Mouse (Mus musculus) layer of hippocampus, adult 2 months (tissue): ENCODE results near the gene 1810009A15Rik. TPM values are rescaled to one million over a fixed set of nuclear protein-coding genes. Genes with fewer than 3 reads are reported as not detected.
A peak's percentile ranks its signal among the peaks of the same experiment; 100 is the strongest.

ENCODE experiments used
- DNase-seq, 2 experiments: peaks; one replicate each; pipeline ENCODE4 v3.0.0; 2022; ENCODE audit warnings: low spot score in 2 of 2
- H3K27ac ChIP-seq: fragments of 200-600 bp; 2 replicates; pipeline ENCODE4 v1.8.1; 2022
- H3K4me3 ChIP-seq: fragments of 200-600 bp; 2 replicates; pipeline ENCODE4 v1.8.1; 2022; ENCODE audit warnings: mild to moderate bottlenecking
- CTCF ChIP-seq: fragments of 200-600 bp; conservative IDR thresholded peaks from 2 replicates; pipeline ENCODE4 v1.8.1; 2022; ENCODE audit warnings: antibody characterized with exemption, mild to moderate bottlenecking, moderate library complexity
- total RNA-seq, 2 experiments: library from RNA; stranded (reverse); gene quantifications; 2 replicates each; pipeline ENCODE4 v1.2.3; 2021

1810009A15Rik gene
- total RNA-seq, 2 experiments from 2014 or later, result 25.3 to 30.0 TPM

DNA sequence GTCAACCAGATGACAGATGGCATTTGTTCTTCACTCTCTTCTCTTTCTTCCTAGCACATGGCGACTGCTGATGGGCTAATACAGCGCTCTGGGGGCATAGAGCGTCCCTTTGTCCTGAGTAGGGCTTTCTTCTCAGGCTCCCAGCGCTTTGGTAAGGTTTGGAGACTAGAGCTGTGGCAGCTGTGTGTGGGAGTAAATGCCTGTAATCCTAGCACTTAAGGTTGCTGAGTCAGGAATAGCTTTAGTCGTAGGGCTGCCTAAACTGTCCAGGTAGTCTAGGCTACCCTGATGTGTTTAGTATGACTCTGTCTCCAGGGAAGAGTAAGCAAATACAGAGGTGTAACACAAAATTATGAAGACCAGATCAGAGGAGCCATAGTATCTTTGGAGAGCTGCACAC lies 23.2 kb downstream of the 1810009A15Rik start:
- DNase-seq, result no peak
- TF ChIP-seq CTCF, result no peak
- peak overlapping the region; percentile 79 for H3K27ac ChIP-seq
- no peak overlapping the region for H3K4me3 ChIP-seq

DNA sequence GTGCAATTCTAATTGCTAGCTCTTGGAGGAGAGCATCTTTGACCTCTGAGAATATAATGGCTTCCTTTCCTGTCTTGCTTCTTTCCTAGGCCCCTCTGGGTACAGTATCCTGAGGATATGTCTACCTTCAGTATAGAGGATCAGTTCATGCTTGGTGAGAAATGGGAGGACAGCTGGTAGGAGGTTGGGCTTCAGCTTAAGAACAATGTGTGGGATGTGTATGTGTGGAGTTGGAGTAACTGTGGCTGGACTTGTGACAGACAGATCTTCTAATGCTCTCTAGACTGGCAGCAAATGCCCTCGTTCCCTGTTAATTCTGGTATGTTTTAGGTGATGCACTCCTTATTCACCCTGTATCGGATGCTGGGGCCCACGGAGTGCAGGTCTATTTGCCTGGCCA lies 25.6 kb downstream of the 1810009A15Rik start:
- no peak overlapping the region for H3K4me3 ChIP-seq
- peak in 1 of 2 experiments; percentile 50 for DNase-seq
- H3K27ac ChIP-seq, result peak overlapping the region; percentile 79
- TF ChIP-seq CTCF, result no peak

DNA sequence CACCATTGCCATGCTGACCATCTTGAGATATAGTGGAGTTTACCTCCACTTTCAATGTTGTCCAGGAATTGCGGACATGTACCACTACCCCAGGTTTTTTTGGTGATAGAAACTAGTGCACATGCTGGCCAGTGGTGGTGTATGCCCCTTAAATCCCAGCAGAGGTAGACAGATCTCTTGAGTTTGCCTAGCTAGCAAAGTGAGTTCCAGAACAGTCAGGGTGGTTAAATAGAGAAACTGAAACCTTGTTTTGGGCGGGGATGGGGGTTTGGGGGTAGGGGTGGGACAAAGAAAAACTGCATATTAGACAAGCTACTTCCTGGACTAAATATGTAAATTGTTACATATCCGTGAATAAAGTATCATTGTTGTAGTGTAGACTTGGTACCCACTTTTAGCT lies 30.3 kb downstream of the 1810009A15Rik start:
- DNase-seq, result no peak
- H3K27ac ChIP-seq, result no peak overlapping the region
- no peak overlapping the region for H3K4me3 ChIP-seq
- no peak for TF ChIP-seq CTCF

DNA sequence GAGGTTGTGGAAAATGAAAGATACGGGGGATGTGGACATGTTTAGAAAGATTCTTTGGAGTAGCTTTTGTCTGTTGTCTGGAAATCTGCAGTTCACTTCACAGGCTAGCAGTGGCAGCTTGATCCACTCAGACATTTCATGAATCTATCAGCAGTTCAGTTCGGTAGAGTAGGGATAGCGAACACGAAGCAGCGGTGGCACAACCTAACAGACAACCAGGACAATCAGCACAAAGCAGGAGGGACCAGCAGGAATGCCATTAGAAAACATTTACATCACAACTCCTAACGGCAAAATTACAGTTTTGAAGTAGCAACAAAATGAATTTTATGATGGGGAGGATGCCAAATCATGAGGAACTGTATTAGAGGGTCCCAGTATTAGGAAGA lies 31.0 kb downstream of the 1810009A15Rik start:
- no peak for DNase-seq
- Histone ChIP-seq H3K27ac (peak overlapping the region; percentile 85), H3K4me3 (peak overlapping the region; percentile 90)
- TF ChIP-seq CTCF, result no peak

DNA sequence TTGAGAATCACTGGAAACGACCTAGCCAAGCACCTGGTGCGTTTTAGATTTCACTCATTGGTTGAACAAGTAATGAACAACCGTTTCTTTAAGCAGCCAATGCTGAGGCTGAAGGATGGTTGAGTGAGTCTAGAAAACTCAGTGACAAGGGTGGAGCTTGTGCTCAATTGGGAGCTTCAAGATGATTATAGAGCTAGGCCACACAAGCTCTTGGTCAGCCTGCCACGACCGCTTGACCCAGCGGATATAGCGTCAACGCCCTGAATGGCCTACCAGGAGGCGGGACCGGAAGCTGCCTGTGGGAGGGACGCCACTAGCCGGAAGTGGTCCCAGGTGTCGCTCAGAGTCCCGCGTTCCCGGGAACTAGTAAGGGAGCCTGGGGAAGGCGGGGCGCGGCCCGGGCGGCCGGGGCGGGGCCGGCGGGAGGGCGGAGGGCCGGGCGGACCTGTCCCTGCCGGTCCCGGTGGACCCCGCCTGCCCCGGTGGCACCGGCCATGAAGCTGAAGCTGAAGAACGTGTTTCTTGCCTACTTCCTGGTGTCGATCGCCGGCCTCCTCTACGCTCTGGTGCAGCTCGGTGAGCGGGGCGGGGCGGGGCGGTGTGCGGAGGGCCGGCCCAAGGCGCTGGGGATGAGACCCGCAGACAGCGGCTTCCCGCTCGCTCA lies 31.6 kb downstream of the 1810009A15Rik start, which contains the start of gene B3gat3:
B3gat3 (plus strand) TSS at position 302 of the 664 bp plus-strand sequence.
- peak; percentile 93 for DNase-seq
- no peak for TF ChIP-seq CTCF
- Histone ChIP-seq H3K4me3 (peak within 1 kb of the TSS; percentile 90), H3K27ac (peak within 1 kb of the TSS; percentile 85)

DNA sequence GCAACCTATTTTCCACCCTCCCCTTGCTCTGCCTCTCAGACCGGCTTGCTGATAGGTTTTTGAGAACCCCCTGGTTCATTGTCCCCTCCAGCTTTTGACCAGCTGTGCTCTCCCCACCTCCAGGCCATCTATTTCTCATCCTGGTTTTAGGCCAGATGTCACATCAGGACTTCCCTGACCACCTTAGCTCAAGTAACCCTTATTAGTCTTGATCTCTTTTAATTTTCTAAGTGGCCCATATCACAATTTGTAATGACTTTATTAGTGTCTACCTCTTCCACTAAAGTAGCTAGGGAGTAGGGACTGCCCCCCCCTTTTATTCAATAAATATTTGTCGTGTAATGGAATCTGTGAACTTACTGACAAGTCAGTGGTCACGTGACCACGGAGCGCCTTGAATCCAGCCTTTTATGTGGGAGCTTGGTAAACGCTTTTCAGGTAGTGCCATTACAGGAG lies 32.2 kb downstream of the 1810009A15Rik start:
- no peak for TF ChIP-seq CTCF
- DNase-seq, result no peak
- peak overlapping the region; percentile 85 for H3K27ac ChIP-seq
- H3K4me3 ChIP-seq, result peak overlapping the region; percentile 90

DNA sequence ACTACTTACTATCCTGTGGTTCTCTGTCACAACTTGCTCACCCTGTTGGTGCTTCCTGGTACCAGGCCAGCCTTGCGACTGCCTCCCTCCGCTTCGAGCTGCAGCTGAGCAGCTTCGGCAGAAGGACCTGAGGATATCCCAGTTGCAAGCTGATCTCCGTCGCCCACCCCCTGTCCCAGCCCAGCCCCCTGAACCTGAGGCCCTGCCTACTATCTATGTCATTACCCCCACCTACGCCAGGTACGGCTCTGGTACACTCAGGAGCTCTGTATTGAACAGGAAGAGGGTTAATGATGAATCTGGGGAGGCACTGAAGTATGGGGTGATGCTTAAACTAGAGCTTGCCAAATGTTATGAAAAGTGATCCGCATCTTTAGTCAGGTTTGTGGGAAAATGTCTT lies 33.1 kb downstream of the 1810009A15Rik start:
- Histone ChIP-seq H3K4me3 (peak overlapping the region; percentile 90; the same call in 1 of the 2 replicates), H3K27ac (no peak overlapping the region; the same call in 1 of the 2 replicates)
- TF ChIP-seq CTCF, result no peak
- no peak for DNase-seq

DNA sequence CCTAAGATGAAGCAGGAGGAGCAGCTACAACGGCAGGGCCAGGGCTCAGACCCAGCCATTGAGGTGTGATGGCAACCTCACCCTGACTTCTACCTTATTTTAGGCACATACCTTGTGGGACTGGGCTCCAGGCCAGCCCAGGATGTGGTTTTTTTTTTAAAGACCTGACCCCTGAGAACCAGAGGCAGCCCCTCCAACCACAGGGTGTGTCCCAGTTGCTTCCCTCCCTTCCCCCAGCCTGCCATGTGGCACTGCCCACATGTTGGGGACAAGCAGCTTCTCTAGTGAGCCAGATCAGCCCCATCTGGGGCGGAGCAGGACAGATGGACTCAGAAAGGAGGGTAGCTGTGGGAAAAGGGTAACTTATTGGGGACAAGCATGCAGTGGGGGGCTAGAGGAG lies 38.1 kb downstream of the 1810009A15Rik start:
- no peak for DNase-seq
- Histone ChIP-seq H3K27ac (peak overlapping the region; percentile 23; the same call in 1 of the 2 replicates), H3K4me3 (no peak overlapping the region)
- no peak for TF ChIP-seq CTCF

DNA sequence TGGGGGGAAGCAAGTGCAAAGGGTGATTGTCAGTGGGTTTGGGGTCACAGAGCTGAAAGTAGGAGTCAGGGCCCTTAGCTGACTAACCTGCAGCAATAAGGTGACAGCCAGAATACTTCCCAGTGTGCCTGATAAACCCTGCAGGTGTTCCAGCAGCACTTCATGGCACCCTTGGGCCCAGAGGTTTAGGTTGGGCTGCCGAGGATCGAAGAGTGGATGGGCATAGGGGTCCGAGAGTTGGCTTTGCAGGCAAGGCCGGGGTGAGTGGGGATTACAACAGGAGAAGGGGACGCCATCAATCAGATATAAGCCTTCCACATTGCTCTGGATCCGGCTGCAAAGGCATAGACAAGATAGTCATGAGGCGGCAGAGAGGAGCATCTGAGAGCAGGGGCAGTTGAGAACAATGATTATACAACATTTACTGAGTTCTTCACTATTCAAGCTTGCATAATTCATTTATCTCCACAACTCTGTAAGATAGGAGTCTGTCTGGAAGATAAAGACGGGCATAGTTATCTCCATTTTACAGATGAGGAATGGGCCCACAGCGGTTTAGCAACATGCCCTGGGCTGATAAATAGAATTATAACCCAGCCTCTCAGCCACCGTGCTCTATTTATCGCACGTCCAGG lies 39.4 kb downstream of the 1810009A15Rik start:
- no peak overlapping the region for H3K4me3 ChIP-seq
- DNase-seq, result no peak
- TF ChIP-seq CTCF, result no peak
- peak overlapping the region; percentile 85 for H3K27ac ChIP-seq

DNA sequence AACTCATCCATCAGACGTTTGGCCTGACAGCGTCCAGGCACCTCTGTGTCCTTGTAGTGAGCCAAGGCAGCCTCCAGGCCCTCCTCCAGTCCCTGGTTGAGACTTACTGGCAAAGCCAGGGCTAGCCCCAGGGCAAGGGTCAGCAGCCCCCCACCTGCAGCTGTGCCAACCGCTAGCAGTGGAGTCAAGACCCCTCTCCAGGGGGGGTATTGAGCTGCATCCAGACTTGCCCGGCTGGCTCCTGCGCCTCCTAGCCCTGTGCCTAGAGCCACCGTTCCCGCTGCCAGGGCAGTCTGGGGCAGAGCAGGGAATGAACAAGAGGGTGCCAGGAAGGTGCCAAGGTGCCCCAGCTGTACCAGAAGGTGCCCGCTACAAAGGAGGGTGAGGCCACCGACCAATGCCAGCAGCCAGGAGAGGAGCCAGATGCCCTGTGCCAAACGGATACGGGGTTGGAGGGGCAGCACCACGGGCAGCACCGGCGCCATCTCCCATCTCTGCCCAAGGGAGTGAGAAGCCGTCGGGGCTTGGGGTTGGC lies 40.1 kb downstream of the 1810009A15Rik start:
- H3K4me3 ChIP-seq, result peak overlapping the region; percentile 68
- peak overlapping the region; percentile 85 for H3K27ac ChIP-seq
- no peak for DNase-seq
- TF ChIP-seq CTCF, result no peak

DNA sequence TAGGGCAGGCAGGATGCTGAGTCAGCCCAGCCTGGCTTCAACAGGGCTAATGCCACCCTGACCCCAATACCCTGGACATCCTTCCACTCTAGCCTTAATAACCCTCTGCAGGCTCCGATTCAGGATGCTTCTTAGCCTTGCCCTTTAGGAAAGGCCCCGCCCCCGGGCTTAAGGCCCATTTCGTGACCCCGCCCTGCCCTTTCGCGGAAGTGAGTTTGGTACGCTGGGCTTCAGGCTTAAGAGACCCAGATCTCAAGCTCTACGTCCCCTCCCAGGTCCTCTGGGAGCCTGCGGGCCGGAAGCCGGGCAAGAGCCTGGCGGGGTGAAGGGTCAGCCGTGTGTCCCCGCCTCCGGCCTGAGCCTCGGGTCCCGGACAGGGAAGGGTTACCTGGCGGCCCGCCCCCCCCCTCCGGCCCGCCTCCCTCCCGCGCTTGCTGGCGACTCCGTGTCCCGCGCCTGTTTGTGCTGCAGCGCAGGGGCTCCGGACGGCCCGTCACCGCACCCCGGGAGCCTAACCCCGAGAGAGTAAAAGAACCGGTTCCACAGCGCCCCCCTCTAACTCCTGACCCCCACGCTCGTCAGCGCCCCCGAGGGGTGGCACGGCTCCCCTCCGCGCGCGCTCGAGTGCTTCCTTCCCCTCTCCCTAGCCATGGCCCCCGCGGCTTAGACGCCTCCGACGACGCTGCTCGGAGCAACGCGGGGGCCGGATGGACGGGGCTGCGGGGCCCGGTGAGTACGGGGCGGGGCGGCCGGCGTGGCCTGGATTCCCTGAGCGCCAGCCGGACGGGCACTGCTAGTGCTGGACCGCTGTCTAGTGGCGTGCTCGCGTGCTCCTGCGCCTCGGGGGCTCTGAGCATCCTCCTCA lies 40.8 kb downstream of the 1810009A15Rik start, which contains the start of the genes Rom1 and Eml3:
Rom1 (minus strand) TSS at position 133 of the 865 bp plus-strand sequence.
Eml3 (plus strand) TSS at position 329 of the 865 bp plus-strand sequence.
- DNase-seq, result peak in 1 of 2 experiments; percentile 49
- Histone ChIP-seq H3K4me3 (peak within 1 kb of the TSS; percentile 68), H3K27ac (peak within 1 kb of the TSS; percentile 85)
- TF ChIP-seq CTCF, result peak; percentile 64

DNA sequence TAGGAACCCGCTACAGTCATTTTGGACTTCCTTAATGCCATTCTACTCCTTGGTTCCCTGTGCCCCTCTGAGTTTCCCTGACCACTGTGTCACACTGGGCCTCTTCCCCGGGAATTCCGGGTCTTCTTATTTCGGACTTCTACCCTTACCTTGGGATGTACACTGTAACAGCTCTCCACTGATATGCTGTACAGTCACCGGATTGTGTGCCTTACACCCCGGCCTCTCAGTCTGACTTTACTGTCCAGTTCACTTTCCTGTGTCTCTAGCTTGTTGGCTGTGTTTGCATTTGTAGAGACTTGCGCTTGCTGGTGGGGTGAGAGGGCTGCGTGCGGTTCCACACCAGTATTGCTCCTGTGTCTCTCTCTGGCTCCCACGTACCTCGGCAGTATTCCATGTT lies 41.5 kb downstream of the 1810009A15Rik start:
- H3K27ac ChIP-seq, result peak overlapping the region; percentile 85

More for the DNA sequence above, 41.5 kb downstream of the 1810009A15Rik start:
- DNase-seq, result no peak
- peak overlapping the region; percentile 68 for H3K4me3 ChIP-seq
- TF ChIP-seq CTCF, result no peak
